Mouse (Mus musculus) forebrain, embryonic 11.5 days (tissue): Measurements from ENCODE around the gene Soat2. TPM values are rescaled to one million over a fixed set of nuclear protein-coding genes. Genes with fewer than 3 reads are reported as not detected.

Source experiments
- ATAC-seq: fragments of 200-750 bp; cut with Nextera tagmentation; replicated peaks from 2 replicates; pipeline ENCODE4 v1.8.0; 2017; ENCODE audit warnings: moderate TSS enrichment; ENCODE audit not compliant: low FRiP score
- DNase-seq: peaks from one replicate; pipeline ENCODE4 v3.0.0-alpha.2; 2017; ENCODE audit warnings: low spot score
- H3K27ac ChIP-seq: fragments of 300-500 bp; sonication (generic); 2 replicates; pipeline ENCODE4 v1.5.1; 2014; ENCODE audit warnings: low read depth, low read length
- H3K27me3 ChIP-seq: fragments of 300-500 bp; sonication (generic); 2 replicates; pipeline ENCODE4 v1.6.1; 2014; ENCODE audit warnings: mild to moderate bottlenecking, low read length, mixed read lengths; ENCODE audit not compliant: control insufficient read depth, insufficient read depth
- H3K36me3 ChIP-seq: fragments of 300-500 bp; sonication (generic); 2 replicates; pipeline ENCODE4 v1.6.1; 2014; ENCODE audit warnings: mild to moderate bottlenecking, low read length, moderate library complexity, mixed read lengths; ENCODE audit not compliant: control insufficient read depth, insufficient read depth
- H3K4me1 ChIP-seq: fragments of 300-500 bp; sonication (generic); replicated peaks from 2 replicates; pipeline ENCODE4 v1.6.1; 2014; ENCODE audit warnings: low read length, mixed read lengths; ENCODE audit not compliant: control insufficient read depth, insufficient read depth
- H3K4me2 ChIP-seq: fragments of 300-500 bp; sonication (generic); 2 replicates; pipeline ENCODE4 v1.6.1; 2014; ENCODE audit warnings: low read depth, mild to moderate bottlenecking, low read length, moderate library complexity, mixed read lengths; ENCODE audit not compliant: severe bottlenecking
- H3K4me3 ChIP-seq: fragments of 300-500 bp; sonication (generic); 2 replicates; pipeline ENCODE4 v1.5.1; 2014; ENCODE audit warnings: low read depth, low read length
- H3K9ac ChIP-seq: fragments of 300-500 bp; sonication (generic); 2 replicates; pipeline ENCODE4 v1.6.1; 2014; ENCODE audit warnings: low read length
- H3K9me3 ChIP-seq: fragments of 300-500 bp; sonication (generic); 2 replicates; pipeline ENCODE4 v1.6.1; 2016; ENCODE audit warnings: low read length, mixed read lengths; ENCODE audit not compliant: control insufficient read depth
- WGBS: fragments of 180-500 bp; shearing (Covaris S2); extraction: QIAGEN DNeasy Blood & Tissue Kit; methylation state at CpG from one replicate; pipeline ENCODE4 v1.1.7; 2014; 5-methylcytosine and 5-hydroxymethylcytosine counted together
- polyA plus RNA-seq: library from polyadenylated mRNA; unstranded; fragments of >200 nt; fragmentation: Nextera tagmentation; extraction: Ambion mirVana; gene quantifications from 2 replicates; pipeline ENCODE4 v1.2.1, GENCODE M21; 2014

Gene Soat2
- polyA plus RNA-seq, 1 experiment from 2014 or later, result not detected

DNA sequence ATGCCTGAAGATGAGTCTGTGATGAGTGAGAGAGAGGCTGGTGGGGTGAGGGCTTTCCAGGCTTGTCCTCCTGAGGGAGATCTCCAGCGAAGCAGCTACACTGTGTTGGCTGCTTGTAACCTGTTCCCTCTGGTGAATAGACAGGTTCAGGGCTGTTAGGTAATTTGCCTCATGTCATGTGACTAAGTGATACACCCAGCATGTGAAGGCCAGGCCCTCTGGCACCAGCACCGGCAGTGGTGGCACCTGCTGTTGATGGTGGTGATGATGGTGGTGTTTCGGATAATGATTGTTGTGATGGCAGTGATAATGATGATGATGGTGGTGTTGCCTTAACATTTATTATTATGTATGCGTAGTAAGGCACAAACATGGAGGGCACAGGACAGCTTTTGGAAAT lies 60.5 kb downstream of the Soat2 start:
- Histone ChIP-seq H3K4me3 (no peak overlapping the region), H3K36me3 (peaks cover 9% of the 10 kb centered on the region; the same call in 1 of the 2 replicates), H3K9ac (no peak overlapping the region), H3K9me3 (no peaks in the 10 kb centered on the region), H3K27ac (no peak overlapping the region), H3K27me3 (no peaks in the 10 kb centered on the region), H3K4me2 (no peak overlapping the region), H3K4me1 (peaks cover 2% of the 10 kb centered on the region; the same call in 1 of the 2 replicates)
- no peak for DNase-seq
- ATAC-seq, result no peak
- WGBS, result 91% methylated on average over 4 of the region's 4 CpGs

- no peak for ATAC-seq
- peaks cover 9% of the 10 kb centered on the region; the same call in 1 of the 2 replicates for H3K36me3 ChIP-seq
Measured at GRCm38 (mm10) chr15:102211895-102212294, 61.6 kb downstream of the Soat2 start.

More at GRCm38 (mm10) chr15:102211895-102212294, 61.6 kb downstream of the Soat2 start:
- no peaks in the 10 kb centered on the region for H3K9me3 ChIP-seq
- no peak overlapping the region for H3K9ac ChIP-seq
- no peak overlapping the region for H3K27ac ChIP-seq
- H3K4me1 ChIP-seq, result no peaks in the 10 kb centered on the region
- H3K4me3 ChIP-seq, result no peak overlapping the region
- no peak overlapping the region for H3K4me2 ChIP-seq
- no peaks in the 10 kb centered on the region for H3K27me3 ChIP-seq
- WGBS, result 91% methylated on average over 6 of the region's 6 CpGs
- DNase-seq, result no peak

Other genes with a start within 250 kb of the Soat2 start
- not detected in 2 replicates for gene Krt4, start 225.8 kb upstream of the Soat2 start, polyA plus RNA-seq
- 0.12 TPM in 1 of 2 replicates, not detected in the other for gene Krt79, start 210.2 kb upstream of the Soat2 start, polyA plus RNA-seq
- gene Krt78, start 196.2 kb upstream of the Soat2 start, polyA plus RNA-seq, result not detected in 2 replicates
- gene Krt8, start 146.0 kb upstream of the Soat2 start, polyA plus RNA-seq, result 16.2 and 19.2 TPM in 2 replicates
- gene Krt18, start 122.3 kb upstream of the Soat2 start, polyA plus RNA-seq, result 12.0 and 13.6 TPM in 2 replicates
- gene Eif4b, start 76.8 kb upstream of the Soat2 start, polyA plus RNA-seq, result 122 and 129 TPM in 2 replicates
- 8.8 and 10.5 TPM in 2 replicates for gene Tns2, start 50.1 kb upstream of the Soat2 start, polyA plus RNA-seq
- gene Spryd3, start 14.3 kb upstream of the Soat2 start, polyA plus RNA-seq, result 12.0 and 12.1 TPM in 2 replicates
- gene Igfbp6, start 6.2 kb upstream of the Soat2 start, polyA plus RNA-seq, result 0.33 TPM in 1 of 2 replicates, not detected in the other
- 79.8 and 80.7 TPM in 2 replicates for gene Zfp740, start 52.7 kb downstream of the Soat2 start, polyA plus RNA-seq
- 38.2 and 39.2 TPM in 2 replicates for gene Csad, start 54.2 kb downstream of the Soat2 start, polyA plus RNA-seq
- 0.76 and 1.1 TPM in 2 replicates for gene Itgb7, start 81.4 kb downstream of the Soat2 start, polyA plus RNA-seq
- 19.3 and 19.7 TPM in 2 replicates for gene Rarg, start 107.0 kb downstream of the Soat2 start, polyA plus RNA-seq
- 0.21 and 0.48 TPM in 2 replicates for gene Gm9918, start 120.0 kb downstream of the Soat2 start, polyA plus RNA-seq
- 55.6 and 64.7 TPM in 2 replicates for gene Mfsd5, start 128.9 kb downstream of the Soat2 start, polyA plus RNA-seq
- gene Espl1, start 145.7 kb downstream of the Soat2 start, polyA plus RNA-seq, result 58.3 and 60.3 TPM in 2 replicates
- gene Pfdn5, start 175.6 kb downstream of the Soat2 start, polyA plus RNA-seq, result 357 and 374 TPM in 2 replicates
- gene Myg1, start 181.2 kb downstream of the Soat2 start, polyA plus RNA-seq, result 113 and 124 TPM in 2 replicates
- 103 and 114 TPM in 2 replicates for gene Aaas, start 200.2 kb downstream of the Soat2 start, polyA plus RNA-seq
- gene Sp7, start 216.7 kb downstream of the Soat2 start, polyA plus RNA-seq, result 0.20 and 0.52 TPM in 2 replicates